Mouse (Mus musculus): ENCODE measurements around the gene Frmd5. TPM values are rescaled to one million over a fixed set of nuclear protein-coding genes. Genes with fewer than 3 reads are reported as not detected.

Frmd5 gene
- polyA plus RNA-seq (2015; fragmentation: Nextera tagmentation; extraction: Ambion mirVana): 2.3 and 3.1 TPM in 2 replicates

GRCm38 (mm10) chr2:121806959-121807653 lies at the start of gene Frmd5:
Gene Frmd5 (minus strand): TSS chr2:121807087.
- 1% methylated on average over 35 of the region's 35 CpGs for WGBS
- H3K27ac ChIP-seq: peak within 1 kb of the TSS; percentile 51; the same call in 1 of the 2 replicates
- peak within 1 kb of the TSS; percentile 91 for H3K4me2 ChIP-seq
- peak within 1 kb of the TSS; percentile 66 for H3K9ac ChIP-seq
- no peaks in the 10 kb centered on the region for H3K36me3 ChIP-seq
- peaks cover 16% of the 10 kb centered on the region for H3K4me1 ChIP-seq
- peak; percentile 98 for ATAC-seq (ENCODE audit: insufficient number of reproducible peaks, insufficient read depth, low FRiP score, low TSS enrichment, low read depth)
- peak within 1 kb of the TSS; percentile 71 for H3K4me3 ChIP-seq
- no peaks in the 10 kb centered on the region for H3K9me3 ChIP-seq
- H3K27me3 ChIP-seq: peaks cover 49% of the 10 kb centered on the region

DNA sequence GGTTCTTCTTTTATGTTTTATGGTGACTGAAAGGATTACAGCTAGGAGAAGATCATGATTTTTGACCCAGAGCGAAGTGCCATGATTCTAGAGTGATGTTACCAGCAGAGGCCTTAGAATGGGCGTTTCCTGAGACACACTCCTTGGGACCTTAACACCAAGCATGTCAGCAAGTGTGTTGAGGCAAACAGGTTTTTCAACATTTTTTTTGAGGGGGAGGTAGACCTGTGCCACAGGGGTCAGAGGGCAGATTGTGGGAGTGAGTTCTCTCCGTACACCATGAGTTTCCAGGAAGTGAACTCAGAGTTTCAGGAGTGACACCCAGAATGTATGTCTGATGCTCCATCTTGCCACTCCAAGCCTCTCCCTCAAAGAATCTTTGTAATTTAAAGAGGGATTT lies 47.1 kb upstream of the Frmd5 start:
- no peak overlapping the region for H3K4me2 ChIP-seq
- H3K9ac ChIP-seq: no peak overlapping the region
- no peak for ATAC-seq (ENCODE audit: insufficient number of reproducible peaks, insufficient read depth, low FRiP score, low TSS enrichment, low read depth)
- H3K36me3 ChIP-seq: no peaks in the 10 kb centered on the region
- H3K4me1 ChIP-seq: no peaks in the 10 kb centered on the region
- 70% methylated on average over 3 of the region's 3 CpGs for WGBS
- H3K27me3 ChIP-seq: no peaks in the 10 kb centered on the region
- no peak overlapping the region for H3K4me3 ChIP-seq
- no peaks in the 10 kb centered on the region for H3K9me3 ChIP-seq
- H3K27ac ChIP-seq: no peak overlapping the region

DNA sequence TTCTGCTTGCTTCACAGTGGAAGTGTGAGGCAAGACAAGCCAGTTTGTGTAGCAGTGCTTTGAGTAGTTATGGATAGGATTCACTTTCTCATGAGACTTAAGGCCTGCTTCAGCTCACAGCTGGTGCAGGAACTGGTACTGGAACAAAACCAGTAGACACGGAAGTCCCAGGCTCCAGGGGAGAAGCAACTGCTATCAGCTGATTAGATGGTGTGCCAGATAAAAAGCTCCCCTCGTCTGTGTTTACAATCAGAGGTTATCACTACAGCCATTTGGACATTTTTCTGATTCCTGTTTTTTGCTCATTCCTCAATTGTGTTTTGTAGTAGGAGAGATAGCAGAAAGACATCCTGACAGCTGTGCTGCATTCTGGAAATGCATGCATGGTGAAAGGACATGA lies 45.2 kb upstream of the Frmd5 start:
- Histone ChIP-seq H3K9ac (no peak overlapping the region), H3K27me3 (no peaks in the 10 kb centered on the region), H3K9me3 (no peaks in the 10 kb centered on the region), H3K36me3 (no peaks in the 10 kb centered on the region), H3K4me2 (no peak overlapping the region), H3K4me1 (no peaks in the 10 kb centered on the region), H3K27ac (no peak overlapping the region), H3K4me3 (no peak overlapping the region)
- 65% methylated on average over 2 of the region's 2 CpGs for WGBS
- ATAC-seq (ENCODE audit: insufficient number of reproducible peaks, insufficient read depth, low FRiP score, low TSS enrichment, low read depth): no peak

DNA sequence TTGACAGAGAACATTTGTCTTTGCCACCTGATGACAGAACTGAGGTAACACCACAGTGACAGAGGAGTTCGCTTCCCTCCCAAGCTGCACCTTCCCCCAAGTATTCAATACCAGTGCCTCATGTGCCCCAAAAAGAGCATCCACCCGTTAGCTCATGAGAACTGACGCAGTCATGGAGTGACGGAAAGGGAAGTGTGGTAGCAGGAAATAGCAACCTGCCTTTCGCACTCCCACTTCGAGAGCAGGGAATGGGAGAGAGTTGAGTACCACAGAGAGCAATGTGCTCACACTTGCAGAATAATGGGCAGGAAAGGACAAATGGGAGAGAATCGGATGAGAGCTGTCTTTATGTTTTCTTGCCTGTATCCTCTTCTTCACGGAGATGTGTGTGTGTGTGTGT lies 39.2 kb upstream of the Frmd5 start:
- Histone ChIP-seq H3K36me3 (no peaks in the 10 kb centered on the region), H3K4me3 (no peak overlapping the region), H3K9me3 (no peaks in the 10 kb centered on the region), H3K27ac (no peak overlapping the region), H3K4me2 (no peak overlapping the region), H3K4me1 (no peaks in the 10 kb centered on the region), H3K9ac (no peak overlapping the region), H3K27me3 (no peaks in the 10 kb centered on the region)
- WGBS: 75% methylated on average over 8 of the region's 8 CpGs
- no peak for ATAC-seq (ENCODE audit: insufficient number of reproducible peaks, insufficient read depth, low FRiP score, low TSS enrichment, low read depth)

GRCm38 (mm10) chr2:121842249-121842648 lies 35.4 kb upstream of the Frmd5 start:
- no peak for ATAC-seq (ENCODE audit: insufficient number of reproducible peaks, insufficient read depth, low FRiP score, low TSS enrichment, low read depth)
- no peaks in the 10 kb centered on the region; the same call in 1 of the 2 replicates for H3K9me3 ChIP-seq
- 83% methylated on average over 3 of the region's 3 CpGs for WGBS
- H3K4me2 ChIP-seq: no peak overlapping the region
- no peaks in the 10 kb centered on the region for H3K36me3 ChIP-seq
- no peak overlapping the region for H3K9ac ChIP-seq
- no peak overlapping the region for H3K27ac ChIP-seq
- H3K27me3 ChIP-seq: no peaks in the 10 kb centered on the region
- H3K4me1 ChIP-seq: no peaks in the 10 kb centered on the region
- H3K4me3 ChIP-seq: no peak overlapping the region

DNA sequence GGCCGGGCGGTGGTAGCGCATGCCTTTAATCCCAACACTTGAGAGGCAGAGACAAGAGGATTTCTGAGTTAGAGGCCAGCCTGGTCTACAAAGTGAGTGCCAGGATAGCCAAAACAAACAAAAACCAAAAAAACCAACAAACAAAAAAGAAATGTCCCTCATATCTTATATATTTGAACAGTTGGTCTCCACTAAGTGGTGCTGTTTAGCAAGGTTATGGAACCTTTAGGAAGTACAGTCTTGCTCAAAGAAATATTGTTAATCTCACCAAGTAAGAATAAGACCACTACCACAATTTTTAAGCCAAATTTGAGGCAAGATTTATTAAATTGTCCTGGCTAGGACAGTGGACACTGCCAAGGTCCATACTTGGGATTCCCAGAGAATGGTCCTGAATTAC lies 34.6 kb upstream of the Frmd5 start:
- no peaks in the 10 kb centered on the region for H3K4me1 ChIP-seq
- no peak for ATAC-seq (ENCODE audit: insufficient number of reproducible peaks, insufficient read depth, low FRiP score, low TSS enrichment, low read depth)

DNA sequence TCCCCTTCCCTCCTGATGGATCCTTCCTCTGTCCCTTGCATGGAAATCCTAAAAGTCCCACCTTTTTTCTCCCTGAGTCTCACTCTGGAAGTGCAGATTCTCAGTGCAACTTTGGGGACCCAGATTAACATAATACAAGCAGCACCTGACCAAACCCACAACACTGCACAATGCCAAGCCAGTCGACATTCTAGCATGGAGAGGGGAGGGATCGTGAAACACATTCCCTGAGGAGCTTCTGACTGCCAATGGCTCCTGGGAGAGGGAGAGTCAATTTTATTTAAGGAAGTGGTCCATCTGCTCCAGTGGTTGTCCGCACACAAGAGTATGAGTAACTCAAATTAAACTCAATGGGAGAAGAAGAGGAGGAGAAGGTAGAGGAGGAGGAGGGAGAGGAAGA lies 28.0 kb upstream of the Frmd5 start:
- Histone ChIP-seq H3K9ac (no peak overlapping the region), H3K27ac (no peak overlapping the region), H3K4me3 (no peak overlapping the region), H3K4me2 (no peak overlapping the region), H3K27me3 (peaks cover 5% of the 10 kb centered on the region; the same call in 1 of the 2 replicates), H3K9me3 (no peaks in the 10 kb centered on the region; the same call in 1 of the 2 replicates), H3K36me3 (no peaks in the 10 kb centered on the region), H3K4me1 (no peaks in the 10 kb centered on the region)
- WGBS: 33% methylated on average over 3 of the region's 3 CpGs
- ATAC-seq (ENCODE audit: insufficient number of reproducible peaks, insufficient read depth, low FRiP score, low TSS enrichment, low read depth): no peak

More for the DNA sequence above, 34.6 kb upstream of the Frmd5 start:
- H3K27ac ChIP-seq: no peak overlapping the region
- no peaks in the 10 kb centered on the region; the same call in 1 of the 2 replicates for H3K9me3 ChIP-seq
- H3K4me3 ChIP-seq: no peak overlapping the region
- no peak overlapping the region for H3K9ac ChIP-seq
- no peaks in the 10 kb centered on the region for H3K36me3 ChIP-seq
- no peak overlapping the region for H3K4me2 ChIP-seq
- H3K27me3 ChIP-seq: no peaks in the 10 kb centered on the region
- WGBS: 98% methylated on average over 3 of the region's 3 CpGs

DNA sequence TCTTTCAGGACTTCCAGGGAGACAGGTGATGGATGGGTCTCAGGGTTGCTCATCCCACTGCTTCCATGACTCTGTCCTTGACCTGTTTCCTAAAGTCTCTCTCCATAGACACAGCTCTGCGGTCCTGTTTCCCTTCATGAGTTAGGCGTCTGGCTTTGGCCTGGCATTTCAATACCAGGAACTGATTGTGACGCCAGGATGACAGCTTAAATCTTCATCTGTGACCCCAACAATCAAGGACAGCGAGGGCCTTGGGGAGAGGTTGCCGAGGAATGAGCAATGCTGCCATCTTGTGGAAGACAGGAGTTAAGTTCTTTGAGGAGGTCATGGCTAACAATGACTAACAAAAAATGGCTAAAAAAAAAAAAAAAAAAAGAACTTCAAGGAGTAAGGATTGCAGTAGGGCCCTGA lies 25.6 kb upstream of the Frmd5 start:
- no peak for ATAC-seq (ENCODE audit: insufficient number of reproducible peaks, insufficient read depth, low FRiP score, low TSS enrichment, low read depth)
- Histone ChIP-seq H3K9ac (no peak overlapping the region), H3K27ac (no peak overlapping the region), H3K4me2 (no peak overlapping the region), H3K27me3 (peaks cover 5% of the 10 kb centered on the region; the same call in 1 of the 2 replicates), H3K36me3 (no peaks in the 10 kb centered on the region), H3K4me1 (no peaks in the 10 kb centered on the region), H3K9me3 (no peaks in the 10 kb centered on the region), H3K4me3 (no peak overlapping the region)
- 7% methylated on average over 5 of the region's 5 CpGs for WGBS

GRCm38 (mm10) chr2:121828411-121828810 lies 21.5 kb upstream of the Frmd5 start:
- Histone ChIP-seq H3K9ac (no peak overlapping the region), H3K4me3 (no peak overlapping the region), H3K4me1 (no peaks in the 10 kb centered on the region), H3K4me2 (no peak overlapping the region), H3K27ac (no peak overlapping the region), H3K27me3 (no peaks in the 10 kb centered on the region), H3K9me3 (no peaks in the 10 kb centered on the region), H3K36me3 (no peaks in the 10 kb centered on the region)
- WGBS: 86% methylated on average over 3 of the region's 3 CpGs
- no peak for ATAC-seq (ENCODE audit: insufficient number of reproducible peaks, insufficient read depth, low FRiP score, low TSS enrichment, low read depth)

DNA sequence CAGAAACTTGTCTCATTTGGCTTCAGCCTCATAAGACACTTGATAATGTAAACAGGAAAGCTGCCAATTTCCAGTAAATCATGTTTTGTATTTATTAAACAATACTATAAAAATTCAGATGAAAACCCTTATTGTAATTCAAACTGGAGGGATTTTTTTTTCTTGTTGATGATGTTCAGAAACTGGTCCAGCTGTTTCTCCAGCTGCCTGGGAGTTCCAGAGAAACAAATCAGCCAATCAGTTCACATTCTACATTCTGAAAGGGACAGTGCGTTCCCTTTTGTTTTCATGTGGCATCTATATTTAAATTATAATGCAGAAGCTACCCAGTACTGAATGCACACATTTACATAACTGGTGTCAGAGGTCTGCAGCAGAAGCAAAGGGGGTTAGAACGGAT lies 19.3 kb upstream of the Frmd5 start:
- 54% methylated on average over 2 of the region's 2 CpGs for WGBS
- Histone ChIP-seq H3K27ac (no peak overlapping the region), H3K9me3 (no peaks in the 10 kb centered on the region), H3K4me1 (no peaks in the 10 kb centered on the region), H3K4me3 (no peak overlapping the region), H3K27me3 (no peaks in the 10 kb centered on the region), H3K9ac (no peak overlapping the region), H3K4me2 (no peak overlapping the region), H3K36me3 (no peaks in the 10 kb centered on the region)
- ATAC-seq (ENCODE audit: insufficient number of reproducible peaks, insufficient read depth, low FRiP score, low TSS enrichment, low read depth): no peak

GRCm38 (mm10) chr2:121824653-121825052 lies 17.8 kb upstream of the Frmd5 start:
- Histone ChIP-seq H3K4me3 (no peak overlapping the region), H3K36me3 (no peaks in the 10 kb centered on the region), H3K27ac (no peak overlapping the region), H3K9ac (no peak overlapping the region), H3K4me1 (no peaks in the 10 kb centered on the region), H3K9me3 (no peaks in the 10 kb centered on the region), H3K4me2 (no peak overlapping the region), H3K27me3 (no peaks in the 10 kb centered on the region)
- ATAC-seq (ENCODE audit: insufficient number of reproducible peaks, insufficient read depth, low FRiP score, low TSS enrichment, low read depth): no peak
- WGBS: 62% methylated on average over 5 of the region's 5 CpGs

DNA sequence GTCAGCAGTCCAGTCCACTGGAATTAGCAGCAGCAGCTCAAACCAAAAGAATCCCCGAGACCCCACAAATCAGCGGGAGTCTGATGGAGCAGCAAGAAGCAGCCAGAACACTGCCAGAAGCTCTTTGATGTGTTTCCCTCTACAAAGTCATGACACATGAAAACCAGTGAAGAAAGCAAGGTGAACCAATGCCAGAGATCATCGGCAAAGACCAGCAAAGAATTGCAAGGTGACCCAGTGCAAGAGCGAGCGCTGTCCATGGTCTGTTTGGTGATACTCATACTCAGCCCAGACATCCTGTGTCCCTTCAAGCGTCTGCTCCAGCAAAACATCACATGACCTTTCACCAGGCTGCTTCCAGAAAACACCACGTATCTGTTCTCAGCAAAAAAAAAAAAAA lies 14.9 kb upstream of the Frmd5 start:
- no peak overlapping the region for H3K9ac ChIP-seq
- H3K36me3 ChIP-seq: no peaks in the 10 kb centered on the region
- H3K27me3 ChIP-seq: no peaks in the 10 kb centered on the region
- no peak overlapping the region for H3K4me3 ChIP-seq
- no peak for ATAC-seq (ENCODE audit: insufficient number of reproducible peaks, insufficient read depth, low FRiP score, low TSS enrichment, low read depth)
- H3K4me2 ChIP-seq: no peak overlapping the region
- no peaks in the 10 kb centered on the region for H3K9me3 ChIP-seq
- no peaks in the 10 kb centered on the region for H3K4me1 ChIP-seq
- no peak overlapping the region for H3K27ac ChIP-seq
- WGBS: 89% methylated on average over 7 of the region's 7 CpGs
